23 mouse cellular contexts compared by ENCODE assay signal in the genomic region with DNA sequence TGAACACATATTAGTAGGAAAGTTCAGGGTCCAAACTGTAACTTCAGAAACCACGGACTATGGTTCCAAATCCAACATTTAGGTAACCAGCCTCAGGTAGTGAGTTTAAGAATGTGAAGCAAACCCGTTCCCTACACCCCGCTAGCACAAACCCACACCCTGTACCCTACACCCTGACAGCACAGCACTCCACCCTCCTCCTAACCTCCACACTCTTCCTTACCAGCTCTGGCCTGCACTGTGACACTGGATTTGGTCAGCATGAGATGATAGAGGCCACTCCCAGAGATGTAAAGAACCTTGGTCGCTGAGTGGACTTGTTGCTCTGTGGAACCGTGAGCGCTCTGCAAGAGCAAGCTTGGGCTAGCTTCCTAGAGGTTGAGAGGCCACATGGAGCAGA.
DNase-seq lines count a peak whose midpoint lies in the region; ATAC-seq and TF ChIP-seq lines count a peak whose summit lies in the region.
"Had no signal": no experiment of that assay in that cellular context is flagged by ENCODE, and none has a peak within 500 bp of the region (broad histone marks: within the 10 kb centered on the region; RNA-seq: fewer than 3 reads in every experiment).

No protein-coding gene starts in this region.

- H3K4me1 ChIP-seq in forebrain, embryonic 10.5 days, result peaks cover 34% of the 10 kb centered on the region
- peaks cover 10% of the 10 kb centered on the region for H3K4me1 ChIP-seq in forebrain, embryonic 15.5 days
- peaks cover 14% of the 10 kb centered on the region for H3K4me1 ChIP-seq in midbrain, embryonic 11.5 days (ENCODE audit: control insufficient read depth, insufficient read depth, low read length)
- H3K4me1 ChIP-seq in midbrain, postnatal 0 days (ENCODE audit: insufficient read depth, low read length), result no peaks in the 10 kb centered on the region
- H3K4me1 ChIP-seq in embryonic facial prominence, embryonic 10.5 days, result peaks cover 48% of the 10 kb centered on the region
- peaks cover 42% of the 10 kb centered on the region for H3K4me1 ChIP-seq in limb, embryonic 13.5 days

- DNase-seq in forebrain, embryonic 10.5 days (ENCODE audit: extremely low spot score, low spot score), result no peak
- peak; percentile 91 for DNase-seq in midbrain, embryonic 11.5 days (ENCODE audit: low spot score, missing footprints)
- DNase-seq in midbrain, postnatal 0 days (ENCODE audit: low spot score), result no peak
- no peak for DNase-seq in embryonic facial prominence, embryonic 10.5 days (ENCODE audit: low spot score)
- DNase-seq in thymus, postnatal 10 days (ENCODE audit: low spot score in 2 of 2), result no peak
- no peak for DNase-seq in cerebellum, postnatal 10 days
- DNase-seq: adrenal gland, adult 8-10 months; cerebellum, adult 18-20 months; cerebellum, postnatal 25 days; heart, postnatal 4 days; kidney, adult 11 months; layer of hippocampus, adult 9-11 months; liver, postnatal 0 days; thymus, adult 18-20 months had no signal

- TF ChIP-seq CTCF in midbrain, postnatal 0 days (IDR thresholded peaks at IDR 0.05), result no peak

- no peak overlapping the region for H3K9ac ChIP-seq in forebrain, embryonic 15.5 days (replicated peaks)
- H3K9ac ChIP-seq in midbrain, embryonic 11.5 days (ENCODE audit: low read length), result no peak overlapping the region
- no peak overlapping the region for H3K9ac ChIP-seq in midbrain, postnatal 0 days (replicated peaks; ENCODE audit: low read length, poor library complexity, severe bottlenecking)
- H3K9ac ChIP-seq in limb, embryonic 13.5 days, result no peak overlapping the region
- H3K9ac ChIP-seq: liver, postnatal 0 days had no signal

- H3K9me3 ChIP-seq in forebrain, embryonic 10.5 days, result no peaks in the 10 kb centered on the region
- no peaks in the 10 kb centered on the region for H3K9me3 ChIP-seq in forebrain, embryonic 15.5 days
- H3K9me3 ChIP-seq in midbrain, embryonic 11.5 days (ENCODE audit: control insufficient read depth, low read length), result no peaks in the 10 kb centered on the region
- H3K9me3 ChIP-seq in midbrain, postnatal 0 days (ENCODE audit: low read length), result no peaks in the 10 kb centered on the region
- no peaks in the 10 kb centered on the region for H3K9me3 ChIP-seq in embryonic facial prominence, embryonic 10.5 days
- no peaks in the 10 kb centered on the region for H3K9me3 ChIP-seq in limb, embryonic 13.5 days
- H3K9me3 ChIP-seq: heart, embryonic 10.5 days had no signal

- no peak overlapping the region for H3K27ac ChIP-seq in forebrain, embryonic 10.5 days
- H3K27ac ChIP-seq in forebrain, embryonic 15.5 days (replicated peaks), result no peak overlapping the region
- no peak overlapping the region for H3K27ac ChIP-seq in midbrain, embryonic 11.5 days (ENCODE audit: low read depth, low read length)
- no peak overlapping the region for H3K27ac ChIP-seq in midbrain, postnatal 0 days (ENCODE audit: low read depth, low read length)
- H3K27ac ChIP-seq in embryonic facial prominence, embryonic 10.5 days (replicated peaks), result peak overlapping the region; percentile 86
- no peak overlapping the region for H3K27ac ChIP-seq in limb, embryonic 13.5 days

- no peak for ATAC-seq in forebrain, embryonic 15.5 days (replicated peaks)
- ATAC-seq in midbrain, embryonic 11.5 days (ENCODE audit: low FRiP score), result no peak
- no peak for ATAC-seq in midbrain, postnatal 0 days (ENCODE audit: low FRiP score)
- no peak for ATAC-seq in limb, embryonic 13.5 days (ENCODE audit: low FRiP score, low read depth)
- ATAC-seq: activated CD4-positive, CD25-positive, alpha-beta regulatory T cell, adult 4 months; liver, postnatal 0 days; lung, postnatal 0 days; Patski had no signal

- 64% methylated on average over 6 of the region's 6 CpGs for WGBS in forebrain, embryonic 10.5 days
- 73% methylated on average over 6 of the region's 6 CpGs for WGBS in forebrain, embryonic 15.5 days
- 65% methylated on average over 6 of the region's 6 CpGs for WGBS in midbrain, embryonic 11.5 days
- WGBS in midbrain, postnatal 0 days, result 67% methylated on average over 6 of the region's 6 CpGs
- WGBS in embryonic facial prominence, embryonic 10.5 days, result 62% methylated on average over 6 of the region's 6 CpGs
- WGBS in limb, embryonic 13.5 days, result 76% methylated on average over 6 of the region's 6 CpGs

- peaks cover 100% of the 10 kb centered on the region for H3K27me3 ChIP-seq in forebrain, embryonic 10.5 days (ENCODE audit: poor library complexity, severe bottlenecking)
- no peaks in the 10 kb centered on the region for H3K27me3 ChIP-seq in forebrain, embryonic 15.5 days
- H3K27me3 ChIP-seq in midbrain, embryonic 11.5 days (ENCODE audit: control insufficient read depth, insufficient read depth, low read length), result peaks cover 41% of the 10 kb centered on the region
- H3K27me3 ChIP-seq in midbrain, postnatal 0 days (ENCODE audit: insufficient read depth, low read length), result peaks cover 7% of the 10 kb centered on the region
- H3K27me3 ChIP-seq in embryonic facial prominence, embryonic 10.5 days (replicated peaks; ENCODE audit: low read depth, poor library complexity, severe bottlenecking), result peaks cover 100% of the 10 kb centered on the region
- H3K27me3 ChIP-seq in limb, embryonic 13.5 days, result peaks cover 8% of the 10 kb centered on the region; the same call in 1 of the 2 replicates

- no peaks in the 10 kb centered on the region for H3K36me3 ChIP-seq in forebrain, embryonic 10.5 days (replicated peaks)
- no peaks in the 10 kb centered on the region for H3K36me3 ChIP-seq in forebrain, embryonic 15.5 days
- no peaks in the 10 kb centered on the region for H3K36me3 ChIP-seq in midbrain, embryonic 11.5 days (ENCODE audit: control insufficient read depth, insufficient read depth, low read length)
- H3K36me3 ChIP-seq in midbrain, postnatal 0 days (ENCODE audit: insufficient read depth, low read length), result no peaks in the 10 kb centered on the region
- H3K36me3 ChIP-seq in embryonic facial prominence, embryonic 10.5 days (replicated peaks), result no peaks in the 10 kb centered on the region
- no peaks in the 10 kb centered on the region for H3K36me3 ChIP-seq in limb, embryonic 13.5 days
- H3K36me3 ChIP-seq: G1E; heart, embryonic 10.5 days had no signal

- no peak overlapping the region for H3K4me2 ChIP-seq in forebrain, embryonic 15.5 days (replicated peaks)
- no peak overlapping the region; the same call in 1 of the 2 replicates for H3K4me2 ChIP-seq in midbrain, embryonic 11.5 days
- H3K4me2 ChIP-seq in midbrain, postnatal 0 days (ENCODE audit: low read depth, low read length, poor library complexity, severe bottlenecking), result no peak overlapping the region
- H3K4me2 ChIP-seq in limb, embryonic 13.5 days (replicated peaks), result peak overlapping the region; percentile 36
- H3K4me2 ChIP-seq: liver, embryonic 11.5 days had no signal

- 0 out of 2 replicates have a peak overlapping the region, but pooled peaks have one; percentile 16 for H3K4me3 ChIP-seq in forebrain, embryonic 10.5 days
- H3K4me3 ChIP-seq in forebrain, embryonic 15.5 days, result no peak overlapping the region
- H3K4me3 ChIP-seq in midbrain, embryonic 11.5 days (ENCODE audit: low read depth, low read length), result no peak overlapping the region
- no peak overlapping the region for H3K4me3 ChIP-seq in midbrain, postnatal 0 days (ENCODE audit: low read depth, low read length)
- H3K4me3 ChIP-seq in embryonic facial prominence, embryonic 10.5 days, result no peak overlapping the region
- H3K4me3 ChIP-seq in limb, embryonic 13.5 days, result no peak overlapping the region
- H3K4me3 ChIP-seq: myocyte had no signal
